Mouse (Mus musculus) stomach, postnatal 0 days (tissue): ENCODE data around the gene Ptchd3. TPM values are rescaled to one million over a fixed set of nuclear protein-coding genes. Genes with fewer than 3 reads are reported as not detected.
A peak's percentile ranks its signal among the peaks of the same experiment; 100 is the strongest.

Experiments
- ATAC-seq: fragments of 200-750 bp; cut with Nextera tagmentation; 2 replicates; pipeline ENCODE4 v1.8.0; 2017; ENCODE audit not compliant: low FRiP score, low TSS enrichment
- DNase-seq: peaks from one replicate; pipeline ENCODE4 v3.0.0-alpha.2; 2016; ENCODE audit warnings: low spot score
- H3K27ac ChIP-seq: fragments of 300-500 bp; sonication (generic); replicated peaks from 2 replicates; pipeline ENCODE4 v1.5.1; 2014; ENCODE audit warnings: mild to moderate bottlenecking, control low read depth
- H3K27me3 ChIP-seq: fragments of 300-500 bp; sonication (generic); 2 replicates; pipeline ENCODE4 v1.6.1; 2014; ENCODE audit warnings: low read length; ENCODE audit not compliant: control insufficient read depth, insufficient read depth
- H3K36me3 ChIP-seq: fragments of 300-500 bp; sonication (generic); 2 replicates; pipeline ENCODE4 v1.6.1; 2014; ENCODE audit warnings: low read length, mixed read lengths; ENCODE audit not compliant: control insufficient read depth, insufficient read depth
- H3K4me1 ChIP-seq: fragments of 300-500 bp; sonication (generic); replicated peaks from 2 replicates; pipeline ENCODE4 v1.6.1; 2014; ENCODE audit warnings: antibody characterized with exemption; ENCODE audit not compliant: control insufficient read depth, insufficient read depth
- H3K4me2 ChIP-seq: fragments of 300-500 bp; sonication (generic); replicated peaks from 2 replicates; pipeline ENCODE4 v1.6.1; 2014; ENCODE audit warnings: low read depth, mild to moderate bottlenecking, control low read depth, moderate library complexity
- H3K4me3 ChIP-seq: fragments of 300-500 bp; sonication (generic); 2 replicates; pipeline ENCODE4 v1.5.1; 2014; ENCODE audit warnings: low read depth, low read length, control low read depth
- H3K9ac ChIP-seq: fragments of 300-500 bp; sonication (generic); 2 replicates; pipeline ENCODE4 v1.6.1; 2014; ENCODE audit warnings: mild to moderate bottlenecking, low read length, control low read depth, mixed read lengths
- H3K9me3 ChIP-seq: fragments of 300-500 bp; sonication (generic); 2 replicates; pipeline ENCODE4 v1.6.1; 2016; ENCODE audit warnings: low read length; ENCODE audit not compliant: control insufficient read depth
- CTCF ChIP-seq: IDR thresholded peaks from 2 replicates; pipeline ENCODE4 v1.5.1; 2016; ENCODE audit warnings: antibody characterized with exemption, low read depth, mild to moderate bottlenecking, moderate library complexity
- EP300 ChIP-seq: optimal IDR thresholded peaks from 2 replicates; pipeline ENCODE3; 2016; ENCODE audit warnings: antibody characterized with exemption
- WGBS: fragments of 180-500 bp; shearing (Covaris S2); extraction: QIAGEN DNeasy Blood & Tissue Kit; methylation state at CpG from one replicate; pipeline ENCODE4 v1.1.7; 2014; 5-methylcytosine and 5-hydroxymethylcytosine counted together
- polyA plus RNA-seq: library from polyadenylated mRNA; unstranded; fragments of >200 nt; fragmentation: Nextera tagmentation; extraction: Ambion mirVana; gene quantifications from 2 replicates; pipeline ENCODE4 v1.2.1, GENCODE M21; 2015

Ptchd3 gene
- polyA plus RNA-seq, 1 experiment from 2014 or later = not detected

GRCm38 (mm10) chr11:121799746-121800299, 30.2 kb upstream of the Ptchd3 start:
- ATAC-seq (no peak), DNase-seq (peak; percentile 51)
- no peak for TF ChIP-seq CTCF
- TF ChIP-seq EP300 = no peak
- H3K4me2 ChIP-seq = no peak overlapping the region
- WGBS = 71% methylated on average over 4 of the region's 4 CpGs
- no peaks in the 10 kb centered on the region for H3K36me3 ChIP-seq
- no peaks in the 10 kb centered on the region for H3K9me3 ChIP-seq
- H3K27me3 ChIP-seq = no peaks in the 10 kb centered on the region
- H3K27ac ChIP-seq = peak overlapping the region; percentile 58; the same call in 1 of the 2 replicates
- no peak overlapping the region for H3K4me3 ChIP-seq
- H3K9ac ChIP-seq = no peak overlapping the region
- H3K4me1 ChIP-seq = no peaks in the 10 kb centered on the region

DNA sequence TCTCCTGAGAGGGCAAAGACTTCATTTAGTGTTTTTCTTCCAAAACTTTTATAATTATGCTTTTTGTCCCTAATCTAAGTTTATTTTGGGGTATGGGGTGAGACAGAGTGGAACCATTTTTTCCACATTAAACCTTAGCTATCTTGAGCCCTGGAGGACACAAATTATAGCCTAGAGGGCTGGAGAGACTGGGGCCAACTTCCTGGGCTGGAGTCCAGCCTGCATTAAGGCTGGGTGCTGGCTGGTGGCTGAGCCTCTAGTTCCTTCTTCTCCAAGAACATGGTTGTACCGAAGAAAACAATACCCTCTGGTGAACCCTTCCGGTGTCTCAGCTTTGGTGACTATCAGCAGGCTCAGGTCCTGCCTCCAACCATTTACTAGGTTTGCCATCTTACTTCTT, 27.3 kb upstream of the Ptchd3 start:
- TF ChIP-seq EP300 (no peak), CTCF (no peak)
- Histone ChIP-seq H3K36me3 (no peaks in the 10 kb centered on the region), H3K4me3 (no peak overlapping the region), H3K27ac (no peak overlapping the region), H3K4me2 (no peak overlapping the region), H3K27me3 (no peaks in the 10 kb centered on the region), H3K9ac (no peak overlapping the region), H3K9me3 (no peaks in the 10 kb centered on the region), H3K4me1 (no peaks in the 10 kb centered on the region)
- 53% methylated on average over 2 of the region's 2 CpGs for WGBS
- no peak for ATAC-seq
- DNase-seq = no peak

- WGBS = 81% methylated on average over 5 of the region's 5 CpGs
- DNase-seq = no peak
Measured at GRCm38 (mm10) chr11:121804258-121805027, 25.6 kb upstream of the Ptchd3 start.

GRCm38 (mm10) chr11:121808204-121808852, 21.7 kb upstream of the Ptchd3 start:
- Histone ChIP-seq H3K27ac (no peak overlapping the region), H3K9me3 (no peaks in the 10 kb centered on the region), H3K4me1 (no peaks in the 10 kb centered on the region), H3K4me3 (no peak overlapping the region), H3K36me3 (no peaks in the 10 kb centered on the region), H3K27me3 (no peaks in the 10 kb centered on the region), H3K9ac (no peak overlapping the region), H3K4me2 (no peak overlapping the region)
- TF ChIP-seq CTCF (peak; percentile 97), EP300 (no peak)
- WGBS = 2% methylated on average over 4 of the region's 4 CpGs
- ATAC-seq (peak; percentile 80), DNase-seq (peak; percentile 87)

More at GRCm38 (mm10) chr11:121804258-121805027, 25.6 kb upstream of the Ptchd3 start:
- no peaks in the 10 kb centered on the region for H3K36me3 ChIP-seq
- no peak overlapping the region for H3K4me3 ChIP-seq
- H3K4me2 ChIP-seq = no peak overlapping the region
- TF ChIP-seq EP300 = no peak
- no peak for TF ChIP-seq CTCF
- no peaks in the 10 kb centered on the region for H3K4me1 ChIP-seq
- H3K27me3 ChIP-seq = no peaks in the 10 kb centered on the region
- H3K9ac ChIP-seq = no peak overlapping the region
- no peak overlapping the region for H3K27ac ChIP-seq
- ATAC-seq = no peak
- no peaks in the 10 kb centered on the region for H3K9me3 ChIP-seq

DNA sequence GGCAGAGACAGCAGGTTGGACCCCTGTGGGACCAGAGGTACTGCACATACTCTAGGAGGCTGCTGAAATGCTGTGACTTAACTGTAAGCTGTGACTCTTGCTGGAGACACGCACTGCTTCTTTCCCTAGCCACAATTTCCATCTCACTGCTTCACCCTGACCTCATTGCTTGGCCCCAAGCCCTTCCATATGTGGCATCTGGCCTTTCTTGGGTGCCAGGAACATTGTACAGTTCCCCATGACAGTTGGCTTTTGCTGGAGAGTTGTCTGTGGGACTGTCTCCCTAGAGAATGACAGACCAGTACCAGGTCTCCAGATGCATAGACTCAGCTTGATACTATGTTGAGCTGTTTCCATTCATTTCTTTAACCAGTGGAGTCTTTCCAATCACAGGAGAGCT, 21.2 kb upstream of the Ptchd3 start:
- no peaks in the 10 kb centered on the region for H3K27me3 ChIP-seq
- H3K4me2 ChIP-seq = no peak overlapping the region
- DNase-seq (no peak), ATAC-seq (no peak)
- H3K9me3 ChIP-seq = no peaks in the 10 kb centered on the region
- no peak overlapping the region for H3K9ac ChIP-seq
- H3K36me3 ChIP-seq = no peaks in the 10 kb centered on the region
- H3K4me1 ChIP-seq = no peaks in the 10 kb centered on the region
- H3K4me3 ChIP-seq = no peak overlapping the region
- WGBS = 45% methylated on average over 1 of the region's 1 CpGs
- no peak for TF ChIP-seq EP300
- TF ChIP-seq CTCF = no peak
- H3K27ac ChIP-seq = no peak overlapping the region

DNA sequence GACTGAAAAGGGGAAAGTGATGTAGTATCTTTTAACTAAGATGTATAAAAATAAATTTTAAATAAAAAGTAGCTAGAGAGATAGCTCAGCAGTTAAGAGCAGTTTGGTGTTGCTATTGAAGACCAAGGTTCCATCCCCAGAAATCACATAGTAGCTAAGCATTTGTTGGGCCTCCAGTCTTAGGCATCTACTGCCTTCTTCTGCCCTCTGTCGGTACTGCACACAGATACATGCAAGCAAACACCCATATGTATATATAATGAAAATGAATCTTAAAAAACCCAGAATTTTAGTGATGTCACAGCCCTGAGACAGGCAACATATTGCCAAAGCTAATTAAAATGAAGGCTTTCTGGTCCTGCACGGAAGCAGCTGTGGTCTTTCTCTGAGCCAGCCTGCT, 15.9 kb downstream of the Ptchd3 start:
- no peak for ATAC-seq
- TF ChIP-seq EP300 = no peak
- TF ChIP-seq CTCF = peak; percentile 64

More for the DNA sequence above, 15.9 kb downstream of the Ptchd3 start:
- Histone ChIP-seq H3K27me3 (no peaks in the 10 kb centered on the region), H3K36me3 (no peaks in the 10 kb centered on the region), H3K9ac (no peak overlapping the region), H3K4me3 (no peak overlapping the region), H3K9me3 (no peaks in the 10 kb centered on the region), H3K4me2 (no peak overlapping the region), H3K4me1 (no peaks in the 10 kb centered on the region), H3K27ac (no peak overlapping the region)
- no peak for DNase-seq
- WGBS = 49% methylated on average over 2 of the region's 2 CpGs
